Mouse (Mus musculus) intestine, embryonic 14.5 days (tissue): ENCODE measurements around the gene Ankrd52. TPM values are rescaled to one million over a fixed set of nuclear protein-coding genes. Genes with fewer than 3 reads are reported as not detected.

Experiments
- ATAC-seq: fragments of 200-750 bp; cut with Nextera tagmentation; replicated peaks from 2 replicates; pipeline ENCODE4 v1.8.0; 2017; ENCODE audit warnings: low read depth, moderate number of reproducible peaks, moderate TSS enrichment, moderate library complexity; ENCODE audit not compliant: low FRiP score, low TSS enrichment
- DNase-seq: peaks from one replicate; pipeline ENCODE4 v3.0.0-alpha.2; 2018; ENCODE audit warnings: low spot score
- H3K27ac ChIP-seq: fragments of 300-500 bp; sonication (generic); 2 replicates; pipeline ENCODE4 v1.5.1; 2014; ENCODE audit warnings: low read depth, mild to moderate bottlenecking, control low read depth
- H3K27me3 ChIP-seq: fragments of 300-500 bp; sonication (generic); replicated peaks from 2 replicates; pipeline ENCODE4 v1.6.1; 2014; ENCODE audit warnings: low read length, control low read depth; ENCODE audit not compliant: control insufficient read depth, insufficient read depth
- H3K36me3 ChIP-seq: fragments of 300-500 bp; sonication (generic); 2 replicates; pipeline ENCODE4 v1.6.1; 2014; ENCODE audit warnings: low read length, control low read depth; ENCODE audit not compliant: control insufficient read depth, insufficient read depth
- H3K4me1 ChIP-seq: fragments of 300-500 bp; sonication (generic); replicated peaks from 2 replicates; pipeline ENCODE4 v1.6.1; 2014; ENCODE audit warnings: low read length, control low read depth, mixed read lengths; ENCODE audit not compliant: control insufficient read depth, insufficient read depth
- H3K4me2 ChIP-seq: fragments of 300-500 bp; sonication (generic); 2 replicates; pipeline ENCODE4 v1.6.1; 2014; ENCODE audit warnings: low read length
- H3K4me3 ChIP-seq: fragments of 300-500 bp; sonication (generic); 2 replicates; pipeline ENCODE4 v1.5.1; 2014; ENCODE audit warnings: low read depth, low read length, control low read depth, mixed read lengths
- H3K9ac ChIP-seq: fragments of 300-500 bp; sonication (generic); 2 replicates; pipeline ENCODE4 v1.6.1; 2014; ENCODE audit warnings: mild to moderate bottlenecking, low read length
- H3K9me3 ChIP-seq: fragments of 300-500 bp; sonication (generic); 2 replicates; pipeline ENCODE4 v1.6.1; 2016; ENCODE audit warnings: low read length, control low read depth; ENCODE audit not compliant: control insufficient read depth
- WGBS: fragments of 180-500 bp; shearing (Covaris S2); extraction: QIAGEN DNeasy Blood & Tissue Kit; methylation state at CpG from one replicate; pipeline ENCODE4 v1.1.7; 2014; 5-methylcytosine and 5-hydroxymethylcytosine counted together
- polyA plus RNA-seq: library from polyadenylated mRNA; unstranded; fragments of >200 nt; fragmentation: Nextera tagmentation; extraction: Ambion mirVana; gene quantifications from 2 replicates; pipeline ENCODE4 v1.2.1, GENCODE M21; 2014

Ankrd52 gene
- polyA plus RNA-seq, 1 experiment from 2014 or later = 12.1 TPM

DNA sequence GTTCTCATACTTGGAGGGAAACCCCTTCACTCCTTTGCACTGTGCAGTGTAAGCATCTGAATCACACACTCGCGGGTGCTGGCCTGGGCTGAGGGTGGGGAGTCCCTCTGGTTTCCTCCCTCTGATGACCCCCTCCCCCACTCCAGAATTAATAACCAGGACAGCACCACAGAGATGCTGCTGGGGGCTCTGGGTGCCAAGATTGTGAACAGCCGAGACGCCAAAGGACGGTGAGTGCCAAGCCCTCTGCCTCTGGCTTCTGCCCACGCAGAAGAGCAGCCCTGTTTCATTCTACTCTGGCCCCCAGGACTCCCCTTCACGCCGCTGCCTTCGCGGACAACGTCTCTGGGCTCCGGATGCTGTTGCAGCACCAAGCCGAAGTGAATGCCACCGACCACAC lies 12.0 kb downstream of the Ankrd52 start:
- Histone ChIP-seq H3K4me1 (no peaks in the 10 kb centered on the region), H3K4me2 (no peak overlapping the region), H3K36me3 (peaks cover 99% of the 10 kb centered on the region), H3K4me3 (no peak overlapping the region), H3K9ac (no peak overlapping the region), H3K27ac (no peak overlapping the region), H3K9me3 (no peaks in the 10 kb centered on the region), H3K27me3 (no peaks in the 10 kb centered on the region)
- ATAC-seq (no peak), DNase-seq (no peak)
- 92% methylated on average over 14 of the region's 14 CpGs for WGBS

DNA sequence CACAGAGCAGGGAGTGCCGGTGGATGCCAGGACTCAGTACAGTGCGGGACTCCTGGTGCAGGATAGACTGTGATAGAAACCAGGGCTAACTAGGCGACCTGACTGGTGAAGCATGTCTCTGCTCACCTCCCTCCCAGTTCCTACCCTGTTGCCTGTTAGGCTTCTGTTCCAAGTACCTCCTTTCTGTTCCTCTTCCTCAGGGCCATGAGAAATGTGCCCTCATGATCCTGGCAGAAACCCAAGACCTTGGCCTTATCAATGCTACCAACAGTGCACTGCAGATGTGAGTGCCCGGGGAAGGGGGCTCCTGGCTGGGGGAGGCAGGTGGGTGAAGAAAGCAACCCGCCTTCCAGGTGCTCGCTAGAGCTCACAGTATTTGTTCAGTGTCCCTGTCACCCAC lies 12.7 kb downstream of the Ankrd52 start:
- WGBS = 83% methylated on average over 6 of the region's 6 CpGs
- Histone ChIP-seq H3K36me3 (peaks cover 98% of the 10 kb centered on the region), H3K9me3 (no peaks in the 10 kb centered on the region), H3K27me3 (no peaks in the 10 kb centered on the region), H3K9ac (no peak overlapping the region), H3K4me1 (no peaks in the 10 kb centered on the region), H3K4me2 (no peak overlapping the region), H3K27ac (no peak overlapping the region), H3K4me3 (no peak overlapping the region)
- DNase-seq (no peak), ATAC-seq (no peak)

DNA sequence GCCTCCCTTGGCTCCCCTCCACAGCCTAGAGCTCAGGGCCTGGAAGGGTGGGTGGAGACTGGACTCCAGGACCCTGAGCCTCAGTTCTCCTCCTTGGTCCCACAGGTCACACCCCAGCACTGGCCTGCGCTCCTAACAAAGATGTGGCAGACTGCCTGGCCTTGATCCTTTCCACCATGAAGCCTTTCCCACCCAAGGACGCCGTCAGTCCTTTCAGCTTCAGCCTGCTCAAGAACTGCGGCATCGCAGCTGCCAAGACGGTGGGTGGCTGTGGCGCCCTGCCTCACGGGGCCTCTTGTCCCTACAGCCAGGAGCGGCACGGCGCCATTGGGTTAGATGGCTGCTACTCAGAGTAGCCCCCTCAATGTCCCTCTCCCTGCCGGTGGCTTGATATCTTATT lies 13.5 kb downstream of the Ankrd52 start:
- no peak overlapping the region for H3K4me3 ChIP-seq
- no peak overlapping the region for H3K9ac ChIP-seq
- DNase-seq (no peak), ATAC-seq (no peak)
- H3K27me3 ChIP-seq = no peaks in the 10 kb centered on the region
- WGBS = 89% methylated on average over 12 of the region's 12 CpGs
- H3K9me3 ChIP-seq = no peaks in the 10 kb centered on the region
- no peak overlapping the region for H3K4me2 ChIP-seq
- H3K4me1 ChIP-seq = no peaks in the 10 kb centered on the region
- H3K36me3 ChIP-seq = peaks cover 96% of the 10 kb centered on the region
- no peak overlapping the region for H3K27ac ChIP-seq

DNA sequence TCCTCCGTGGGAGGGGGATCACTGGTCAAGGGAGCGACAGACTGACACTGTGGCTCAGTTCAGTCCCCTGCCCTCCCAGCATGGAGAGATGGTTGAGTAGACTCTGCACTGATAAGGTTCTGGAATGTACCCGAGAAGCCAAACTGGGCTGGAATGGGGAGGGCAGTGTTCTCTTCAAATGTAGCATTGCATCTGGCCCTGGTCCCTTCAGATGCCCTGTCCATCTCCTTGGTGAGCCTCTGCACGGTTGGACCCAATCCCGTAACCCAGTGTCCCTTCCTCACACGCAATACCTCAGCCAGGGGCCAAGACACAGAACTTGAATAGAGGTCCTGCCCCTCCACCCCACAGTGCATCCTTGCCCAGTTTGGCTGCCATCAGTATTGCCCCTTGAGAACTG lies 14.9 kb downstream of the Ankrd52 start:
- Histone ChIP-seq H3K4me1 (no peaks in the 10 kb centered on the region), H3K4me2 (no peak overlapping the region), H3K9ac (no peak overlapping the region), H3K36me3 (peaks cover 93% of the 10 kb centered on the region), H3K27ac (no peak overlapping the region), H3K9me3 (no peaks in the 10 kb centered on the region), H3K4me3 (no peak overlapping the region), H3K27me3 (no peaks in the 10 kb centered on the region)
- WGBS = 81% methylated on average over 6 of the region's 6 CpGs
- ATAC-seq = no peak
- no peak for DNase-seq

DNA sequence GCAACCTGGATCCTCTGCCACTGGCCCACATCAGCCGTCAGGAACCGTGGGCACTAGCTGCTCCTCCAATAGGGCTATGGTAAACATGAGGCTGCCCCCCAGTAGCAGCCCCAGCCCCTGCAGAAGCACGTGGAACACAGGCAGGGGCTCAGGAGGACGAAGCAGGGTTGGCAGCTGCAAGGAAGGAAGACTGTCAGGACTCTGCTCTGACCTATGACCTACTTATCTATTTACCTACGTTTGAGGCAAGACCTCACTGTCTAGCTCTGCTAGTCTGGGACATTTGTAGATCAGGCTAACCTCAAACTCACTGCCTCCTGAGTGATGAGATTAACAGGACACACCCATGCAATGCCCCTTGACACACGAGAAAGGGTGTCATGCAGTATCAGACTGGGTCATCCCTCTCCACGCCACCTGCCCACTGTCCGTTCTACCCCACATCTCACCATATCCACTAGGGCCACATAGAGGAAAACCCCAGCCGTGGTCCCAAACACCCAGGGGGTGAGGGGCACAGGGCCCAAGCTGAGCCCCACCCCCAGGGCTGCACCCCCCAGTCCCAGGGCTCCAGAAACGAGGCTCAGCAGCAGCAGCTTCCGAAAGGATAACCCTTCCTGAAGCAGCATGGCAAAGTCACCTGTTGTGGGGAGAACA lies 19.2 kb downstream of the Ankrd52 start:
- no peaks in the 10 kb centered on the region for H3K27me3 ChIP-seq
- 51% methylated on average over 11 of the region's 11 CpGs for WGBS
- H3K9ac ChIP-seq = no peak overlapping the region
- H3K4me1 ChIP-seq = peaks cover 5% of the 10 kb centered on the region; the same call in 1 of the 2 replicates
- H3K27ac ChIP-seq = no peak overlapping the region
- H3K4me2 ChIP-seq = no peak overlapping the region
- H3K4me3 ChIP-seq = no peak overlapping the region
- no peaks in the 10 kb centered on the region for H3K9me3 ChIP-seq
- DNase-seq = no peak
- H3K36me3 ChIP-seq = peaks cover 56% of the 10 kb centered on the region
- ATAC-seq = no peak

DNA sequence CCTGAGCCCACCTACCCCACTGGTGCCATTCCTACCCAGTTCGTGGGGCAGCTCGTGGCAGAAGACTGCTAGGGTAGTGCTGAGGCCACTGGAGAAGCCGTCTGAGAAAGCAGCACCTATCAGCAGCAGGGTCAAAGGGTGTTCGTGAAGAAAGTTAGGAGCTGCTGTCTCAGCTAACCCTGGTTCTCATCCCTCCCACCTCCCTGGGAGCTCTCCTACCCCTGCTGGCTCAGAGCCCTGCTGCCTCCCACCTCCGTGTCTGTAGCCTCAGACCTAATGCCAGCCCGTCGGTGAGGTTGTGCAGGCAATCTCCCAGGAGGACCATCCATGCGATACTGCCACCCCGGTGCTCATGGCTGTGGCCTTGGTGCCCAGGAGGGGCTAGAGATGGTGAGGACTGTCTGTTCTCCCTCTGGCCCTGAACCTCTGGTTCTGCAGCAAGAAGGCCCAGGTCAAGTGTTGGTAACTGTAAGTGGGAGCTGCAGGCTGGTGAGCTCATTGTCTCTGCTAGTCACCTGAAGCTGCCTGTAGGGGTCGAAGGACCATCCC lies 19.9 kb downstream of the Ankrd52 start:
- H3K27ac ChIP-seq = no peak overlapping the region
- H3K4me2 ChIP-seq = no peak overlapping the region
- no peak overlapping the region for H3K9ac ChIP-seq
- H3K36me3 ChIP-seq = peaks cover 50% of the 10 kb centered on the region
- no peak overlapping the region for H3K4me3 ChIP-seq
- WGBS = 66% methylated on average over 10 of the region's 10 CpGs
- DNase-seq = no peak
- no peaks in the 10 kb centered on the region for H3K27me3 ChIP-seq
- ATAC-seq = no peak
- peaks cover 5% of the 10 kb centered on the region; the same call in 1 of the 2 replicates for H3K4me1 ChIP-seq
- no peaks in the 10 kb centered on the region for H3K9me3 ChIP-seq

DNA sequence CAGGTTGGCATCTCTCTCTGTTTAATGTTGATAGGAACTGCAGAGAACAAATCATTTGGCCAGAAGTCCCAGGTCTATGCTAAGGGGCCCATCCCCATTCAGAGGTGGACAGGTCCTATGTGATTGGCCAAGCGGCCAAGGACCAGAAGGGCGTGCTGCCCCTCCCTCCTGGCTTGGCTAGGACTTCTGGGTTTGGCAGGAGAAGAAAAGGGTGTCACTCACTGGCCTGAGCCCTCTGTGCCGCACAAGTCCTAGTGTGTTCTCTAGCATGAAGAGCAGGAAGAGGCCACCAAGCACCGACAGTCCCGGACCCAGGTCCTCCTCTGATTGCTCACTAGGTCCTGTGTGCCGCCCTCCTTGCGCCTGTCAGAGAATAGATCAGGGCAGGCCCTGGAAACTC lies 20.6 kb downstream of the Ankrd52 start:
- Histone ChIP-seq H3K36me3 (peaks cover 43% of the 10 kb centered on the region), H3K27ac (no peak overlapping the region)

DNA sequence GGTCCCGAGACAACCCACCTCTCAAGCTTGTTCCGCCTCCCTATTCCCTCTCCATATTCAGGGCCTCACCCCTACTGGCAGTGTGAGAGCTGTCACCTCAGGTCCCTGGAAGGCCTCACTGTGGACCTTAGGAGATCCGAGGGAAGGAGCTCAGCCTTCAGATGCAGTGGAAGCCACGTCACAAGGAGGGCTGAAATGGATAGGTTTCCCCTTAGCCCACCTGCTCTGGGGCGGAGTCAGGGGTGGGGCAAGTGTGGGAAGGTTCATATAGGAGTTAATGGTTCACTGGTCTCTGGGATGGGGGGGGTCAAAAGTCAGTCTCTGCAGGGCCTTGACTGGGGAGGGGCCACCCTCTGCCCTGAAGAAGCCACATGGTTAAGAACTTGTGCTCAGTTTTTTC lies 23.4 kb downstream of the Ankrd52 start:
- Histone ChIP-seq H3K4me1 (peaks cover 5% of the 10 kb centered on the region; the same call in 1 of the 2 replicates), H3K36me3 (peaks cover 18% of the 10 kb centered on the region), H3K4me2 (peak overlapping the region; percentile 37), H3K27me3 (no peaks in the 10 kb centered on the region), H3K4me3 (peak overlapping the region; percentile 29), H3K27ac (peak overlapping the region; percentile 57; the same call in 1 of the 2 replicates), H3K9me3 (no peaks in the 10 kb centered on the region), H3K9ac (peak overlapping the region; percentile 30)
- WGBS = 20% methylated on average over 5 of the region's 5 CpGs
- peak; percentile 77 for ATAC-seq
- peak; percentile 77 for DNase-seq

More for the DNA sequence above, 20.6 kb downstream of the Ankrd52 start:
- H3K4me2 ChIP-seq = no peak overlapping the region
- H3K27me3 ChIP-seq = no peaks in the 10 kb centered on the region
- 68% methylated on average over 7 of the region's 7 CpGs for WGBS
- H3K9ac ChIP-seq = no peak overlapping the region
- ATAC-seq (no peak), DNase-seq (no peak)
- peaks cover 5% of the 10 kb centered on the region; the same call in 1 of the 2 replicates for H3K4me1 ChIP-seq
- H3K9me3 ChIP-seq = no peaks in the 10 kb centered on the region
- H3K4me3 ChIP-seq = no peak overlapping the region

DNA sequence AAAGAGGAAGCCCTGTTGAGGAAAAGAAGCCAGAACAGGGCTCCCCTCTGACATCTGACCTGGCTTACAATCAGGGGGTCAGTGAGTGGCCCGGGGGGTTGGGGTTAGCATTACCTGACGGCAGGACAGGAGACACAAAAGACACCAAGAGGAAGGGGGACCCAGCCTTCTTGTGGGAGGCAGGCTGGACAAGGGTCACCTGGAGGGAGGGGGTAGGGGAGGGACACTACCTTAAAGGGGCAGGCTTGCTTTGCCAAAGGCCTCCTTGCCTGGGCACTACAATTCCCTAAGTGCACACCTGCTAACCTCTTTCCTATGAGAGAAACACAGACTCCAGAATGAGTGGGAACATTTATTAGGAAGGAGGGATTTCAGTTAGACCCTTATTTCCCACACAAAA lies 24.1 kb downstream of the Ankrd52 start, which contains the start of gene Slc39a5:
Gene Slc39a5, minus strand, starts transcription at position 174 of the 400 bp plus-strand sequence.
- WGBS = 29% methylated on average over 2 of the region's 2 CpGs
- peak within 1 kb of the TSS; percentile 29 for H3K4me3 ChIP-seq
- DNase-seq (no peak), ATAC-seq (0 out of 2 replicates have a peak, but pooled peaks have one; percentile 13)
- peak within 1 kb of the TSS; percentile 57; the same call in 1 of the 2 replicates for H3K27ac ChIP-seq
- peaks cover 5% of the 10 kb centered on the region; the same call in 1 of the 2 replicates for H3K4me1 ChIP-seq
- H3K9ac ChIP-seq = peak within 1 kb of the TSS; percentile 30
- no peaks in the 10 kb centered on the region for H3K27me3 ChIP-seq
- H3K36me3 ChIP-seq = peaks cover 17% of the 10 kb centered on the region
- H3K4me2 ChIP-seq = peak within 1 kb of the TSS; percentile 37
- H3K9me3 ChIP-seq = no peaks in the 10 kb centered on the region
